Mouse (Mus musculus): ENCODE data around the gene Rtl10.

DNA sequence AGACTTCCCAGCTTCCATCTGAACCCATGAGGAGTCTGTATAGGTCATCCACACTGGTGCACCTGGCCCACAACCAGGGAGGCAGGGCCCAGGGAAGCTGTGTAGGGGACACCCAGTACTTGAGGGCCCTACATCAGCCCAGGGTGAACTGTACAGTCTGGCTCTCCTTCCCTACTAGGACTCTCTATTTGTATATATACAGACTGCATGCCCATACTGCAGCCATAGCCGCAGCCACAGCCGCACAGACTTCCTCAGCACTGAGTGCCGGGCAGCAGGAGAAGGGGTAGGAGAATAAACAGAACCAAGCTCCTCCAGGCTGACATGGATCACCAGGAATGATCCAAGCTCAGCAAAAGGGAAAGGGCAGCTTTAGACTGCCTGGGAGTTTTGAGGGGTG lies 37.9 kb upstream of the Rtl10 start:
- TF ChIP-seq GATA1 (IDR thresholded peaks at IDR 0.05; ENCODE audit: borderline replicate concordance, low read length) (no peak), CTCF (IDR thresholded peaks at IDR 0.05; ENCODE audit: low read depth, low read length) (no peak), TAL1 (conservative IDR thresholded peaks at IDR 0.05; ENCODE audit: low read depth, low read length) (no peak), GATA2 (IDR thresholded peaks at IDR 0.05; ENCODE audit: borderline replicate concordance, low read depth, low read length) (no peak)
